Mouse (Mus musculus): ENCODE results near the gene Zfp609. TPM values are rescaled to one million over a fixed set of nuclear protein-coding genes. Genes with fewer than 3 reads are reported as not detected.

The Zfp609 gene
- total and polyA plus RNA-seq, 2 experiments from 2014 or later, result 5.6 to 10.2 TPM

DNA sequence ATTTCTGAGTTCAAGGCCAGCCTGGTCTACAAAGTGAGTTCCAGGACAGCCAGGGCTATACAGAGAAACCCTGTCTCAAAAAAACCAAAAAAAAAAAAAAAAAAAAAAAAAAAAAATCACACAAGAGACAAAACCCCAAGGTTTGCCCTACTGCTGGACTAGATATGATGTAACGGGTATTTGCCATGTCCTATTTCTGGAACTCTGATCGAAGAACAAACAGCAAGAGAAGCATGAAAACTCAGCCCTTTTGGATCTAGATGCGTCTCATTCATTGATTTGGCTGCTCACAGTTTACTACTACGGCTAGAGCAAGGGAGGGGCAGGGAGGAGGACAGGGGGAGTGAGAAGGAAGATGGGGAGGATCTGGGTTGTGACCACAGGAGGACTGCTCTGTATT lies 5.4 kb downstream of the Zfp609 start:
- no peak overlapping the region for H3K4me2 ChIP-seq (ENCODE audit: low read depth, low read length)
- WGBS, result 71% methylated on average over 4 of the region's 4 CpGs
- H3K9ac ChIP-seq (replicated peaks; ENCODE audit: low read length), result no peak overlapping the region
- DNase-seq (ENCODE audit: low spot score), result no peak
- ATAC-seq, result no peak
- no peaks in the 10 kb centered on the region for H3K9me3 ChIP-seq (ENCODE audit: low read length)
- no peaks in the 10 kb centered on the region for H3K27me3 ChIP-seq (ENCODE audit: insufficient read depth, low read length)
- H3K36me3 ChIP-seq (ENCODE audit: insufficient read depth, low read length), result no peaks in the 10 kb centered on the region
- H3K27ac ChIP-seq, result no peak overlapping the region
- TF ChIP-seq CTCF (IDR thresholded peaks at IDR 0.05; ENCODE audit: low read depth), result no peak
- H3K4me3 ChIP-seq (ENCODE audit: low read length), result no peak overlapping the region
- H3K4me1 ChIP-seq (ENCODE audit: insufficient read depth, low read length), result peaks cover 20% of the 10 kb centered on the region

DNA sequence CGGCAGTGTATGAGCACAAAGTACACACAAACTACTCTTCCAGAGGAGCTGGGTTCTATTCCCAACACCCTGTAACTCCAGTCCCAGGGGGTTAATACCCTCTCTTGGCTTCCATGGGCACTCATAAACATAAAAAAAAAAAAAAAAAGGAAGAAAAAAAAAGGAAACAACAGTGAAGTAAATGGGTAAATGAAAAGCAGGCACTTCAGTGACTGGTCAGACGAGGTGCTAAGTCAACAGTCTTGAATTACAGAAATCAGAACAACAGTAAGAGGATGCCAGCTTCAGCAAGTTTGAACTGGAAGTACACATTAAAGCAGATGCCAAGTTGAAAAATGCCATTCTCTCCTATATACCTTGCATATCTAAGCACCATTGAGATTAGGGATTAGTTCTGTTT lies 7.1 kb downstream of the Zfp609 start:
- no peak overlapping the region for H3K4me2 ChIP-seq (ENCODE audit: low read depth, low read length)
- no peak for TF ChIP-seq CTCF (IDR thresholded peaks at IDR 0.05; ENCODE audit: low read depth)
- WGBS, result 69% methylated on average over 2 of the region's 2 CpGs
- no peak for ATAC-seq
- DNase-seq (ENCODE audit: low spot score), result no peak
- H3K4me3 ChIP-seq (ENCODE audit: low read length), result no peak overlapping the region
- H3K27me3 ChIP-seq (ENCODE audit: insufficient read depth, low read length), result no peaks in the 10 kb centered on the region
- no peak overlapping the region for H3K27ac ChIP-seq
- no peak overlapping the region for H3K9ac ChIP-seq (replicated peaks; ENCODE audit: low read length)
- H3K4me1 ChIP-seq (ENCODE audit: insufficient read depth, low read length), result peaks cover 13% of the 10 kb centered on the region
- H3K9me3 ChIP-seq (ENCODE audit: low read length), result no peaks in the 10 kb centered on the region
- no peaks in the 10 kb centered on the region for H3K36me3 ChIP-seq (ENCODE audit: insufficient read depth, low read length)

DNA sequence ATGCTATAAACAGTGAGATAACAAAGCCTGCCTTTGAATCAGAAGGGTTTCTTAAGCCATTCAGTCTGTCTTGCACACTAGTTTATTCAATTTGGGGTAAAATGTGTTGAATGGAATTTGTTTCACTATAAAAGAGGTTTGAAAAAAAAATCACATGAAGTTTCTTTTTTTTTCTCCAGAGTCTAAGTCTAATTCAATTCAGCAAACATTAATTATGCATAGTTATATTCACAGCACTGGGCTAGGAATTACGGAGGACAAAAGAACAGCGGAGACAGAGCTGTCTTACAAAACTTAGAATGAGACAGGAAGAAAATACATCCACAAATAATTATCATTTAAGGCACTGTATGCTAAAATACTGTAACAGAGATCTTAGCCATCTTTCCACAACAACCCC lies 9.0 kb downstream of the Zfp609 start:
- no peaks in the 10 kb centered on the region for H3K27me3 ChIP-seq (ENCODE audit: insufficient read depth, low read length)
- no peak for TF ChIP-seq CTCF (IDR thresholded peaks at IDR 0.05; ENCODE audit: low read depth)
- ATAC-seq (no peak), DNase-seq (ENCODE audit: low spot score) (no peak)
- H3K4me1 ChIP-seq (ENCODE audit: insufficient read depth, low read length), result peaks cover 3% of the 10 kb centered on the region
- H3K4me3 ChIP-seq (ENCODE audit: low read length), result no peak overlapping the region
- no peaks in the 10 kb centered on the region for H3K36me3 ChIP-seq (ENCODE audit: insufficient read depth, low read length)
- no peak overlapping the region for H3K9ac ChIP-seq (replicated peaks; ENCODE audit: low read length)
- no peaks in the 10 kb centered on the region for H3K9me3 ChIP-seq (ENCODE audit: low read length)
- H3K27ac ChIP-seq, result no peak overlapping the region; the same call in 1 of the 2 replicates
- no peak overlapping the region for H3K4me2 ChIP-seq (ENCODE audit: low read depth, low read length)
- WGBS, result 22% methylated on average over 2 of the region's 2 CpGs

DNA sequence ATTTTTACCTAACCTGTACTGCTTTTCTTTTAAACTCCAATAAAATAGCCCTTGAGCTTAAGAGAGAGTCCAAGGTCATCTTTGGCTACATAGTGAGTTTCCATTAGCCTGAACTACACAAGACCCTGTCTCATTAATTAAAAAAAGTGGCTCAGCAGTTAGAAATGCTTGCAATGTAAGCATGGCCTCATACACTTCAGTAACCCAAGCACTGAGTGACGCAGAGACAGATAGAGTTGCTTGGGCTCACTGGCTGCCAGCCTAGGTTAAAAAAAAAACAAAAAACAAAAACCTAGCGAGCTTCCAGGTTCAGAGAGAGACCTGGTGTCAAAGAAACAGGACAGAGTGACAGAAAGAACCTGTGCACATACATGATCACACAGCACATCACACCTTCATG lies 14.5 kb downstream of the Zfp609 start:
- Histone ChIP-seq H3K4me1 (ENCODE audit: insufficient read depth, low read length) (peaks cover 2% of the 10 kb centered on the region; the same call in 1 of the 2 replicates), H3K9ac (replicated peaks; ENCODE audit: low read length) (no peak overlapping the region), H3K27ac (no peak overlapping the region), H3K36me3 (ENCODE audit: insufficient read depth, low read length) (no peaks in the 10 kb centered on the region), H3K9me3 (ENCODE audit: low read length) (no peaks in the 10 kb centered on the region), H3K4me2 (ENCODE audit: low read depth, low read length) (no peak overlapping the region), H3K27me3 (ENCODE audit: insufficient read depth, low read length) (no peaks in the 10 kb centered on the region), H3K4me3 (ENCODE audit: low read length) (no peak overlapping the region)
- TF ChIP-seq CTCF (IDR thresholded peaks at IDR 0.05; ENCODE audit: low read depth), result no peak
- 46% methylated on average over 2 of the region's 2 CpGs for WGBS
- no peak for DNase-seq (ENCODE audit: low spot score)
- ATAC-seq, result no peak

DNA sequence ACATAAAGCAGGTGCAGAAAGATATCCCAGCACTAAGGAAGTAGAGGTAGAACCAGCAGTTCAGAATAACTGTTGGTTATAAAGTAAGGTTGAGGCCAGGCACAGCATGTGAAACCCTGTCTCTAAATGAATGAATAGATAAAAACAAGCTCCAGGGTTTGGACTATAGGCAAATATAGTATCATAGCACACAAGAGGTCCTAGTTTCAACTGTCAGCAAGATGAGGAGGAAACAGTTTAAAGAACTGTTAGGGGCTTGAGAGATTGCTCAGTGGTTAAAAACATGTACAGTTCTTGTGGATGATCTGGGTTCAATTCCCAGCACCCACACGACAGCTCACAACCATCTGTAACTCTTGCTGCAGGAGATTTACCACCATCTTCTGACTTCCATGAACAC lies 15.6 kb downstream of the Zfp609 start:
- Histone ChIP-seq H3K4me1 (ENCODE audit: insufficient read depth, low read length) (no peaks in the 10 kb centered on the region; the same call in 1 of the 2 replicates), H3K9ac (replicated peaks; ENCODE audit: low read length) (no peak overlapping the region), H3K36me3 (ENCODE audit: insufficient read depth, low read length) (no peaks in the 10 kb centered on the region), H3K4me2 (ENCODE audit: low read depth, low read length) (no peak overlapping the region), H3K4me3 (ENCODE audit: low read length) (no peak overlapping the region), H3K27ac (no peak overlapping the region), H3K27me3 (ENCODE audit: insufficient read depth, low read length) (no peaks in the 10 kb centered on the region), H3K9me3 (ENCODE audit: low read length) (no peaks in the 10 kb centered on the region)
- 90% methylated on average over 1 of the region's 1 CpGs for WGBS
- no peak for TF ChIP-seq CTCF (IDR thresholded peaks at IDR 0.05; ENCODE audit: low read depth)
- ATAC-seq (no peak), DNase-seq (ENCODE audit: low spot score) (no peak)

DNA sequence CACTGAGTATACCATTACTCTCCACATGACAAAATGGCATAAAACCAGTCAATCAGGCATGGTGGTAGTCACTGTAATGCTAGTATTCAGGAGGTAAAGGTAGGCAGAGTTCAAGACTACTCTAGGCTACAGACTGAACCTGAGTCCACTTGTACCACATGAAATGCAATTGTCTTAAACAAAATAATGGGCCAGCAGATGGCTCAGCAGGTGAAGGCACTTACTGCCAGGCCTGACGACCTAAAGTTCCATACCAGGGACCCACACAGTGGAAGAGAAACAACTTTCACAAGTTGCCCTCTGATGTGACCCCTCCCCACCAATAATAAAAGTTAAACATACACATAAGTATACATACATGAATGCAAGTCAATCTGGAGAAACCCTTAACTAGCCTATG lies 19.5 kb downstream of the Zfp609 start:
- no peak overlapping the region for H3K27ac ChIP-seq
- no peaks in the 10 kb centered on the region for H3K9me3 ChIP-seq (ENCODE audit: low read length)
- H3K27me3 ChIP-seq (ENCODE audit: insufficient read depth, low read length), result no peaks in the 10 kb centered on the region
- no peak overlapping the region for H3K4me3 ChIP-seq (ENCODE audit: low read length)
- H3K36me3 ChIP-seq (ENCODE audit: insufficient read depth, low read length), result no peaks in the 10 kb centered on the region
- ATAC-seq, result no peak
- TF ChIP-seq CTCF (IDR thresholded peaks at IDR 0.05; ENCODE audit: low read depth), result no peak
- H3K9ac ChIP-seq (replicated peaks; ENCODE audit: low read length), result no peak overlapping the region
- H3K4me2 ChIP-seq (ENCODE audit: low read depth, low read length), result no peak overlapping the region
- no peak for DNase-seq (ENCODE audit: low spot score)
- WGBS, result 30% methylated on average over 1 of the region's 1 CpGs
- no peaks in the 10 kb centered on the region; the same call in 1 of the 2 replicates for H3K4me1 ChIP-seq (ENCODE audit: insufficient read depth, low read length)

DNA sequence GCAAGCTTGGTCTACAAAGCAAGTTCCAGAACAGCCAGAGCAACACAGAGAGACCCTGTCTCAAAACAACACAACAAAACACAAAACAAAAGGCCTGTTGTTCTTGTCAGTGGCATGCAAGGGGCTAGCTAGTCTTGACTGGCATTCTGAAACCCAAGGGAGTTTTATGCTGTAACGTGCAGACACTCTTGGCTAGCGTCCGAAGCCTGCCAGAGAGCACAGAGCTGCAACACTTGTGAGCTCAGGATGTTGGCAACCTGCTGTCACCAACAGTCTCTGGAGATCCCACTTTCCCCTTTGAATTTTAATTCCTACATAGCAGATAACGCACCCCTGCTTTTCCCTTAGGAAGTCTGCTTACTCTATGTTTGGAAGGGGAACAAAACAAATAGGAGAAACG lies 20.1 kb downstream of the Zfp609 start:
- no peaks in the 10 kb centered on the region for H3K4me1 ChIP-seq (ENCODE audit: insufficient read depth, low read length)
- H3K27me3 ChIP-seq (ENCODE audit: insufficient read depth, low read length), result no peaks in the 10 kb centered on the region
- H3K9ac ChIP-seq (replicated peaks; ENCODE audit: low read length), result no peak overlapping the region
- no peak overlapping the region for H3K4me3 ChIP-seq (ENCODE audit: low read length)
- DNase-seq (ENCODE audit: low spot score) (peak; percentile 59), ATAC-seq (no peak)
- H3K9me3 ChIP-seq (ENCODE audit: low read length), result no peaks in the 10 kb centered on the region
- no peak overlapping the region for H3K27ac ChIP-seq
- no peaks in the 10 kb centered on the region for H3K36me3 ChIP-seq (ENCODE audit: insufficient read depth, low read length)
- no peak overlapping the region for H3K4me2 ChIP-seq (ENCODE audit: low read depth, low read length)
- no peak for TF ChIP-seq CTCF (IDR thresholded peaks at IDR 0.05; ENCODE audit: low read depth)
- 18% methylated on average over 5 of the region's 5 CpGs for WGBS

Measured in hindbrain, postnatal 0 days (tissue).